Mouse (Mus musculus): ENCODE results near the gene Kat5.

The Kat5 gene

DNA sequence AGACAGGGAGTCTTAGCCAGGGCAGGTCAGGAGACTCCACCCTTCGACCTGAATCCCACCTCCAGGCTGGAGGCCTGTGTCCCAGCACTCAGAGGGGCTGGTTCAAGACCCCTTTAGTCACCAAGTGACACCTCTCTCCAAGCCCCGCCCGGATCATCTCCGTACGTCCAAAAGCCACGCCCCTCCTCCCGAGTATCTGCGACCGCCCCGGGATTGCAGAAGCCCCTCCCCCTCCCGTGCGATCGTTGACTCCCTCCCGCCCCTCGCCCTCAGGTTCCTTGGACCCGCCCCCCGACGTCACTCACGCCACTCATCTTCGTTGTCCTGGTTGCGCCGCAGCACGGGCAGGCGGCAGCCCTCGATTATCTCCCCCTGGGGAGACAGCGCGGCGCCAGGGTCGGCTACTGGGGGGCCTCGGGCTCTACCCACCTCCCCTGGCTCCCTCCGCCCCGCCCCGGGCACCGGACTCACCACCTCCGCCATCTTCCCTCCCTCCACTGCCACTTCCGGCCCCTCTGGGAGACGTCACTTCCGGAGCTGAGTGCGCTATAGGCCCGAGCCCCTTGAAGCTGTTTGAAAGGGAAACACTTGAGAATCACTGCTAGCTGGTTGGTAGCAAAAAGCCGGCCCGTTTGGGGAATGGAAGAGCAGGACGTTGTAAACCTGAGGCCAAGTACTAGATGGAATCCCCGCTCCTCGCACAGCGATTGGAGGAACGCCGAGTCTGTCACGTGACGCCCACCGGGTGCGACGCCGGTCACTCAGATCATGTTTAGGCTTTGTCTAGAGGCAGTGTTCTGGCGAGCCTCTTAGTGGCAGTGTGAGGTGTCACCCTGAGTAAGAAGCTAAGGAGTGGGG is at the start of gene Kat5:
Kat5 (minus strand) TSS at position 691 of the 858 bp plus-strand sequence.
- peak; percentile 86 for DNase-seq (ENCODE audit: low spot score)

DNA sequence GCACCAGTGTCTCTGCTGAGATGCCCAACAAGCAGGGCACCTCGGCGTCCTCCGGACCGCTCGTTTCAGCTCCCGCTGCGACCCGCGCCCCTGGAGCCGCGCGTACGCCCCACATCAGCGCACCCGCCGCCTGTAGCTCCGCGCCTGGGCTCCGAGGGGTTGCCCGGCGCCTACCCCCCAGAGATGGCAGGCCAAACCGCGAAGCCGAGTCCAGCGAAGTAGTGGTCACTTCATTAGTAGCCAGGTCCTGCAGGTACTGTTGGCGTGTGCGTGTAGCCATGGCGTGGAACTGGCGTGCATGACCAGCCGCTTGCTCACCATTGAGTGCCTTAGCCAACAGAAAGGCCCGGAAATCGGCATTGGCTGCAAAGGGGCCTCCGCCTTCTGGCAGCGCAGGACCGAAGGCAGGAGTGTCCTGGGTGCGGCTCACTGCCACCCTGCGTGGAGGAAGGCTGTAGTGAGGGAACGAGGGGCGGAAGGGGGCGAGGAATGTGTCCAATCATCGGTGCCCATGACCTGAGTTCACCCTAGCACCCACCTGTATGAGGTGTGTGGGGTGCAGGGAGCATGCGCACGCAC is 44.8 kb upstream of the Kat5 start:
- no peak for DNase-seq (ENCODE audit: low spot score)

GRCm38 (mm10) chr19:5653969-5654719 is 44.1 kb upstream of the Kat5 start:
- DNase-seq (ENCODE audit: low spot score) = no peak

DNA sequence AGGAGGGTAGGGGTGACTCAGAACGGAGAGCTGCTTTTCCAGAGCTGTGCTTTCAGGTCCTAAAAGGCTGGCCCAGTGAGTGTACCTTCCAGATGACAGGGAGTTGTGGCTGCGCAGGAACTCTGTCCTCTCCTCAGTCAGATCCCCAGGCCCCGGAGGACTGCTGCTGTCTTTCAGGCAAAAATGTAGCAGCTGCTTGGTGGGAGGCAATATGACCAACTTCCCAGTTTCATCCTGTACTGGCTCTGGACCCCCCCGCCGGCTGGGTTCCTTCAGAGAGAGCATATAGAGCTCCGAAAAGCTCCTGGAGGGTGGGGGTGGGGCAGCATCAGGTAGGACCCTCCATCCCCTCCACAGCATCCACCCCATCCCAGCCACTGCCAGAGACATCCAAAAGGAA is 42.5 kb upstream of the Kat5 start:
- no peak for DNase-seq (ENCODE audit: low spot score)

- no peak for DNase-seq (ENCODE audit: low spot score)
Measured at GRCm38 (mm10) chr19:5651502-5652274, 41.7 kb upstream of the Kat5 start.

- no peak for DNase-seq (ENCODE audit: low spot score)
Measured at GRCm38 (mm10) chr19:5649298-5649741, 39.3 kb upstream of the Kat5 start.

GRCm38 (mm10) chr19:5648401-5649297 is 38.6 kb upstream of the Kat5 start:
- peak; percentile 69 for DNase-seq (ENCODE audit: low spot score)

DNA sequence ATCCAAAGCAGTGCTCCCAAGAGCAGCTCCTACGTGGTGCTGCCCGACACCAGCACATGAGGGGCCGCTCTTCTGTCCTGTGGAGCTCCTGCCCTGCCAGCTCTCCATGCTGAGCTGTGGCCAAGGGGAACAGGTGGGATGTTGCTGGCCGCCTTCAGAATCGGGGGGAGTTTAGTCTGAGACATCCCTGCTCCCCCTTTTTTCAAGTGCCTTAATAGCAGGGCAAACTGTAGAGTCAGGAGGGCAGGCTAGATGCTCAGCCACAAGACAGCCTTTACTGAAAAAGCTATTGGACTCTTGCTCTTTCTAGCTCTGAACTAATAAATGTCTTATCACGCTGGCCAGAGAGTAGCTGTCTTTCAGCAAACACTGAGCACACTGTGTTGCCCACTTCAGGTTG is 37.8 kb upstream of the Kat5 start:
- DNase-seq (ENCODE audit: low spot score) = no peak

DNA sequence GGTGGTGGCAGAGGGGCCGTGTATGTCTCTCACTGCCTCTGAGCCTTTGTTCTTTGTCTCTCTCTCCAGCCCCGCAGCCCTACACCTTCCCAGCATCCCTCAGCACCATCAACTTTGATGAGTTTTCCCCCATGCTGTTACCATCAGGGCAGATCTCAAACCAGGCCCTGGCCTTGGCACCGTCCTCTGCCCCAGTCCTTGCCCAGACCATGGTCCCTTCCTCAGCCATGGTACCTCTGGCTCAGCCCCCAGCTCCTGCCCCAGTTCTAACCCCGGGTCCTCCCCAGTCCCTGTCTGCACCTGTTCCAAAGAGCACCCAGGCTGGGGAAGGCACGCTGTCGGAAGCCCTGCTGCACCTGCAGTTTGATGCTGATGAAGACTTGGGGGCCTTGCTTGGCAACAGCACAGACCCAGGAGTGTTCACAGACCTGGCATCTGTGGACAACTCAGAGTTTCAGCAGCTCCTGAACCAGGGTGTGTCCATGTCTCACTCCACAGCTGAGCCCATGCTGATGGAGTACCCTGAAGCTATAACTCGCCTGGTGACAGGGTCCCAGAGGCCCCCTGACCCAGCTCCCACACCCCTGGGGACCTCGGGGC is 36.8 kb upstream of the Kat5 start:
- DNase-seq (ENCODE audit: low spot score) = no peak

GRCm38 (mm10) chr19:5645280-5645679 is 35.2 kb upstream of the Kat5 start:
- no peak for DNase-seq (ENCODE audit: low spot score)

- no peak for DNase-seq (ENCODE audit: low spot score)
Measured at GRCm38 (mm10) chr19:5641641-5642040, 31.6 kb upstream of the Kat5 start.

DNA sequence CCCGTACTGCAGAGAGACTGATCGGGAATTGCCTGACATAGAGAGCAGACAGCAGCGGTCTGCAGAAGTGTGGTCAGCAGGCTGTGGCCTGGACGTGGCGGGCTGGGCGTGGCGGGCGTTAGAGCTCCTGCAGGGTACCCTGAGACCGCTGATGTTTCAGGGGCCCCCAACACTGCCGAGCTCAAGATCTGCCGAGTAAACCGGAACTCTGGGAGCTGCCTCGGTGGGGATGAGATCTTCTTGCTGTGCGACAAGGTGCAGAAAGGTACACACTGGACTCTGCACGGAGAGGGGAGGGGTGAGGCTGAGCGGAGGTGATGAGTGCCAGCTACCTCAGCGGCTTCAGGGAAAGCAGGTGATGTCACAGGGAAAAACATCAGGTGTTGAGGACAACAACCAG is 31.0 kb upstream of the Kat5 start:
- no peak for DNase-seq (ENCODE audit: low spot score)

GRCm38 (mm10) chr19:5640339-5640738 is 30.3 kb upstream of the Kat5 start:
- no peak for DNase-seq (ENCODE audit: low spot score)

DNA sequence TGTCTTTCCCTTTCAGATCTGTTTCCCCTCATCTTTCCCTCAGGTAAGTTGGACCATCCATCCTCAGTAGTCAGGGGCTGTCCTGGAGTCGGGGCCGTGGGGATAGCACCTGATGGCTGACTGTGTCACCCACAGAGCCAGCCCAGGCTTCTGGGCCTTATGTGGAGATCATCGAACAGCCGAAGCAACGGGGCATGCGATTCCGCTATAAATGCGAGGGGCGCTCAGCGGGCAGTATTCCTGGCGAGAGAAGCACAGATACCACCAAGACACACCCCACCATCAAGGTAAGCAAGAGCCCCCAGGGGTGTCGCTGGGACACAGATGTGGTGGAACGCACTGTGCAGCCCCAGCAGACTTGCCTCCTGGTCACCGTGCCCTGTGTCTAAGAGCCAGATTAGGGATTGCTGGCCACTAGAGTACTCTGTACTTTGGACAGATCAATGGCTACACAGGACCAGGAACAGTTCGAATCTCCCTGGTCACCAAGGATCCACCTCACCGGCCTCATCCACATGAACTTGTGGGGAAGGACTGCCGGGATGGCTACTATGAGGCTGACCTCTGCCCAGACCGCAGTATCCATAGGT is 28.5 kb upstream of the Kat5 start:
- no peak for DNase-seq (ENCODE audit: low spot score)

DNA sequence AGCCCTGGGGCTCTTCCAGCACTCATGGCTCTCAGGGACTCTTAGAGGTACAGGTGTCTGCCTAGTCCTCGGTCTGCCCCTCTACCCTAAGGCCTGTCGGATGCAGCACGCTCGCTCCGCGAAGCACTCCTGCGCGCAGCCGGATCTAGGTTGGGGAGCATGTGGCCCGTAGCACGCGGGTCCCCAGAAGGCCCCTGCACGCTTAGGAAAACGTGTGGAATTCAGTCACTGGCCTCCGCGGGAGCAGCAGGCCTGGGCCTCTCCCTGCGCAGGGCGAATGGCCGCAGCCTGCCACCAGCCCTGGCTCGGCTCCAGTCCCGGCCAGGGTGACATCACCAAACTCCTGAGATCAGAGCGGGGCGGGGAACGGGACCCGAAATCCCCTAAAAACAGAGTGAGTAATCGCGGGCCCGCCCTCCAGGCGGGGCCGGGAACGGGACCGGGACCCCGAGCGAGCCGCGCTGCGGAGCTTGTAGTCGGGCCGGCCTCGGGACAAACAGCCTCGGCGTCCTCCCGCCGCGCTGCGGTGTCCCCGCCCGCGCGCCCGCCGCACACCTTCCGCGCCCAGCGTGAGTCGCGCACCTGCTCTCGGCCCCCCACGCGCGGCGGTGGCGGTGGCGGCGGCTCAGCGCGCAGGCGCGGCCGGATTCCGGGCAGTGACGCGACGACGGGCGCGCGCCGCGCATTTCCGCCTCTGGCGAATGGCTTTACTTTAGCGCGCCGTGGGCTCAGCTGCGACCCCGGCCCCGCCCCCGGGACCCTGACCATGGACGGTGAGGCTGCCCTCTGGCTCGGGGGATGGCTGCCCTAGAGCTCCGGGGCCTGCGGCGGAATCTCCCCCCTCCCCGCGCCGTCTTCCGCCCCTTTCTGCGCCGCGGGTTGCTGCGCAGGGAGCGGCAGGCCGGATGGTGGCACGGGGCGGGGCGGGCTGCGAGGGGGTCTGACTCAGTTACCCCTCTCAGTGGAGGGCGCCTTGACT is 27.3 kb upstream of the Kat5 start, which contains the start of gene Rela:
Rela (plus strand) TSS at position 415 of the 979 bp plus-strand sequence.
- peak; percentile 76 for DNase-seq (ENCODE audit: low spot score)

DNA sequence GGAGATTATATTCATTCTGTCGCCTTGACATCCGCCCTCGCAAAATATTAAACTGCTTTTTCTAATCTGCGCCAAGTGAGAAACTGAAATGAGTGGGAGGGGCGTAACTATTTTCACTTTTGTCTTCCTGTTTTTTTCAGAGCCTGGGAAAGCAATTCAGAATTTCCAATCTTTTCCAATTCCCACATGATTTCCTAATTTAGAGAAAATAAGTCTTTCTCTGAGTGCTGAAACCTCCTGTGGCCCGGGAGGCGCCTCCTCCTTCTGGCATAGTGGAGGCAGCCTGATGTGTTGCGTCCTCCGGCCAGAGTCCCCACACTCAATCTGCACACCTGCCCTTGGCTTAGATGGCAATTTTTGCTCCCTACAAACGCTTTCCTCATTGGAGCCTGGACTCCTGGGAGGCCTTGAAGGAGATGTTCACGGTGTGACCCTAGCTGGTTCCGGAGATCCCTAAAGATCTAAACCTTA is 26.6 kb upstream of the Kat5 start:
- DNase-seq (ENCODE audit: low spot score) = no peak

DNA sequence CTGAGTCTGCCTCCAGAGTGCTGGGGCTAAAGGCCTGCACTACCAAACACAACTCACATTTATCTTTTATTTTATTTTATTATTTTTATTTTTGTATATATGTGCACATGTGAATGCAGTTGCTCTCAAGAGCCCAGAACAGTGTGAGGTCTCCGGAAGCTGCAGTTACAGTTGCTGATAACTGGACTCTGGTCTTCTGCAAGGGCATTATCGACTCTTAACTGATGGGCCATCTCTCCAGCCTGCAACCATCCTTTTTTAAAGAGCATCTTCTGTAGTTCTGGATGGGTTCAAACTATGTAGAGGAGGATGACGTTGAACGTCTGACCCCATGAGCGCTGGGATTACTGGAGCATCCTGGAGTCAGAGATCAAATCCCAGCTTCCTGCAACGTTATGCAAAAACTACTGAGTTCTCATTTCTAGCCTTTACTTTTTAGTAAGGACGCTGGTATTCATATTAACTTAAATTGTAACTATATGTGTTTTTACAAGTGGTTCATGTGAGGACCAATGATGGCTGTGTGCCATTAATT is 26.1 kb upstream of the Kat5 start:
- no peak for DNase-seq (ENCODE audit: low spot score)

DNA sequence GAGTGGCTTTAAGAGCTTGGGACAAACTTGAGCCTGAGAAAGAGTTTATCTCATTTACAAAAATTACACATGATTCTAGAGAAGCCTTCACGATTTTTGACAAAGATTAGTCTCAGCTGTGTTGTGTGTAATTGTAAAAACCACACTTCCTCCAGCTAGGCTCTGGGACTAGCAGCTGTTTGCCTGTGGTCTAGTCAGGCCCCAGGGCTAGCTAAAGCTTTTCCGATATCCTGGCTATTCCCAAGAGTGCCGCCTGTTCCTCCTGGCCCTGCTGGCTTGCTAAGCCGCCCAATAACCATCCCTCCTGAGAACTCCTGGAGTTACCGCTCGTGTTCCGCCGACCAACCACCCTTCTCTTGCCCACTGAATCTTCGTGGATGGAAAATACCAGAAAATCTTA is 22.1 kb upstream of the Kat5 start:
- no peak for DNase-seq (ENCODE audit: low spot score)

Measured in c-Kit-positive CD71-positive TER-119-positive erythroid progenitor cells, embryonic 14.5 days (primary cell).